Mouse (Mus musculus) cerebellum, adult 11-12 months (tissue): ENCODE measurements at regions not wholly inside any gene's neighbourhood (a gene's known extent, or its start where the extent isn't known, plus 50 kb on each side); places are given as distances from the start of the nearest gene placed in this dataset.

ENCODE experiments used
- DNase-seq: peaks from one replicate; pipeline ENCODE4 v3.0.0; 2022

- no peak for DNase-seq
Observed at GRCm38 (mm10) chr9:83326437-83327086, 114.4 kb downstream of the Lca5 start.

- no peak for DNase-seq
Observed at GRCm38 (mm10) chr9:83325910-83326309, 115.0 kb downstream of the Lca5 start.

GRCm38 (mm10) chr9:83324336-83324735 is 116.6 kb downstream of the Lca5 start:
- DNase-seq: no peak

- no peak for DNase-seq
Observed at GRCm38 (mm10) chr9:83322991-83323583, 117.8 kb downstream of the Lca5 start.

GRCm38 (mm10) chr9:83321793-83322192 is 119.1 kb downstream of the Lca5 start:
- DNase-seq: no peak

GRCm38 (mm10) chr9:83320834-83321233 is 120.1 kb downstream of the Lca5 start:
- no peak for DNase-seq

GRCm38 (mm10) chr9:83316818-83317162 is 124.1 kb downstream of the Lca5 start:
- no peak for DNase-seq

- peak; percentile 21 for DNase-seq
Observed at GRCm38 (mm10) chr9:83315941-83316817, 124.7 kb downstream of the Lca5 start.

- DNase-seq: no peak
Observed at GRCm38 (mm10) chr9:83308771-83309170, 132.2 kb downstream of the Lca5 start.

GRCm38 (mm10) chr9:83308092-83308491 is 132.8 kb downstream of the Lca5 start:
- DNase-seq: no peak

- DNase-seq: no peak
Observed at GRCm38 (mm10) chr9:83307349-83307938, 133.5 kb downstream of the Lca5 start.

GRCm38 (mm10) chr9:83304925-83305324 is 136.0 kb downstream of the Lca5 start:
- no peak for DNase-seq

GRCm38 (mm10) chr9:83300500-83300899 is 140.4 kb downstream of the Lca5 start:
- no peak for DNase-seq

GRCm38 (mm10) chr9:83300044-83300443 is 140.9 kb downstream of the Lca5 start:
- no peak for DNase-seq

- DNase-seq: no peak
Observed at GRCm38 (mm10) chr9:83299623-83300022, 141.3 kb downstream of the Lca5 start.

- no peak for DNase-seq
Observed at GRCm38 (mm10) chr9:83295453-83295852, 145.5 kb downstream of the Lca5 start.

GRCm38 (mm10) chr9:83294441-83294840 is 146.5 kb downstream of the Lca5 start:
- DNase-seq: peak; percentile 15

GRCm38 (mm10) chr9:83284097-83284496 is 137.6 kb upstream of the Hmgn3 start:
- DNase-seq: no peak

- DNase-seq: no peak
Observed at GRCm38 (mm10) chr9:83283662-83284061, 137.2 kb upstream of the Hmgn3 start.

- no peak for DNase-seq
Observed at GRCm38 (mm10) chr9:83283249-83283648, 136.8 kb upstream of the Hmgn3 start.

- no peak for DNase-seq
Observed at GRCm38 (mm10) chr9:83277791-83278190, 131.3 kb upstream of the Hmgn3 start.

- DNase-seq: no peak
Observed at GRCm38 (mm10) chr9:83277356-83277755, 130.9 kb upstream of the Hmgn3 start.

- DNase-seq: no peak
Observed at GRCm38 (mm10) chr9:83276291-83276690, 129.8 kb upstream of the Hmgn3 start.
